Mouse (Mus musculus) urinary bladder, adult 18-20 months (tissue): ENCODE results near the gene Cacna1a.
"Not testable (repeated sequence)": the region's sequence is repeated elsewhere in the genome, so short reads cannot be mapped to it uniquely, and the experiment has no call there.

Source experiments
- DNase-seq, 2 experiments: peaks; one replicate each; pipeline ENCODE4 v3.0.0; 2022; ENCODE audit warnings: low spot score in 2 of 2, mixed read lengths in 2 of 2

The Cacna1a gene

DNA sequence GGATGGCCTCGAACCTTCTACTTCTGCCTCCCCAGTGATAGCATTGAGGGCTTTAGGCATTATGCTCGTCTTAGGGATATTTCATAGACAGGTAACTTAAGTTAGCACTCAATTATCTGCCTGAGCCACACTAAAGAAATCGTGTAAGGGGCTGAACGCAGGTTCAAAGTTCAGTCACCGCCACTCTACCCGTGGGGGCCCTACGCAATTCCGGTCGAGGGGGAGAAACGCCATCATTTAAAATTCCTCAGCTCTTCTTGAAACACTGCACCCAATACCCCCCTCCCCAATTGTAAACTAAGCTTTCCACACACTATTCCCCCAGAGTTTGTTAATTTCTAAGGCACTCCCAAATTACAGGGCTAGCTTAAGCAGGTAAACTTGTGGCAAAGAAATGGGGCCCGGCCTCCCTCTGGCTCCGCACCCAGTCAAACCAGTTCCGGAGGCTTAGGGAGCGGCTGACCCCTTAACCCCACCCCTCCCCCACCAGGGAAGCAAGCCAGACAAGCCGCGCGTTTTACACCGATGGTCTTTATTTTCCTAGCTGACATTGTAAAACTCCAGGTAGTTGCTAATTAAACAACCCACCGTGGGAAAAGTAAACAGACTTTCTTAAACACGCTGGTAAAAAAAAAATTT is 272.7 kb downstream of the Cacna1a start:
- peak; percentile 77 to 78 for DNase-seq

DNA sequence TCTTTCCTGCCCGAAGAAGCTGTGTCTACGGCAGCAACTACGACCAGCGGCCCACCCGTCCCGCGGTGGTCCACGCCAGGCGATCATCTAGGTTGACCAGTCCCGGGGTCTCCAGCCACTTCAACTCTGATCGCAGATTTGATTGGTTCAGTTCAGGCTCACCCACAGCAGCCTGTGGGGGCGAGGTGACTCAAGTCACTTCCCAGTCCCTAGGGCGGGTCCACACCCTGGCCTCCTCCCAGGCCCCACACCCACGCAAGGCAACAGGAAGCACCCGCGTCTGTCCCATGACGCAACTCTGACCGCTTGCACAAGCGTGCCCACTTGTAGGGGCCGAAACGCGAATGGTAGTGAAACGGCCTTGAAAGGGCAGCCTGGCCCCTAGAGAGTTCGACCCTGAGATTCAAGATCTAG is 273.2 kb downstream of the Cacna1a start:
- DNase-seq: peak; percentile 89 to 96

DNA sequence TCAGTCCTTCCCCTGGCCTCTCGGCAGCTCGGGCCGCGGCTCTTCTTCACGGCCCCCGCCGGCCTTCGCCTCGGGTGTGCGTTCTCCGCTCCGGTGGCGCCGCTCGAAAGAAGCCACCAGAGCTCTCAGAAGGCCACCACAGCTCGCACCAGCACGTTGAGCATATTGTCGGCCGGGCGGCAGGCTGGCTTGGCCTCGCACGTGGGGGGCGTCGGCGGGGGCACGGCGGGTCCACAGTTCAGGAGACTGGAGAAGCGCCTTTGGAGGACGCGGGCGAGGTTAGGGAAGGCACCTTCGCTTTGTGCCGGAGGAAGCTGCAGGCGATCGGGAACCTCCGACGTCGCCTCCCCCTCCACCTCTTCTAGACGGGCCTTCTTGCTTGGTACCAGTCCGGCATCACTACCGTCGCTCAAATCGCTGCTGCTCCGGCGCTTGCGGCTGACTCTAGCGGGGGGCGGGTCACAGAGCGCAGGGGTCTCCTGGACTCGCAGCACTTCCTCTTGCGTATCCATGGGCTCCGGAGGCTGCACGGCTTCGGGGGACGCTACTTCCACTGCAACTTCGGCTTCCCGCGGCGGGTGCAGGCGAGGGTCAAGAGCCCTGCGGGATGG is 273.8 kb downstream of the Cacna1a start:
- DNase-seq: peak in 1 of 2 experiments; percentile 29

DNA sequence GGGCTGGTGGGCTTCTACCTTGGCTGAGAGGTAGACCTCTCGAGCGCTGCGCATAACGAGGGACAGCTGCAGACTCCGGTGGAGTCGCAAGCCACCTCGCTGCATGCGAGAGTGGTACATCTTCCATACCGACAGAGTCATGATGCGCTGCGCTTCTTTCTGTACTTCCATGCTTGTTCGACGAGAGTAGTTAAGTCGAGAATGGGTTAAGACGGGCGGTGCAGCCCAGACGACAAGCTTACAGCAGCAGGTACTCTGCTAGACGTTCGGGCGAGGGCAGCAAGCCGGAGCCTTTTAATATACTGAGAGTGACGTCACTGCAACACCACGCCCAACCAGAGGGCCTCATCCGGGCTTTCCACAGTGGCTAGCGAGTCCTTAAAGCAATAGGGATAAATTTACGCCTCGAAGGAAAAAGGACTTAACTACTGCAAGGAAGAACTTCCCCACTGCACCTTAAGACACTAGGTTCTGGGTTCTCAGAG is 274.4 kb downstream of the Cacna1a start, which contains the start of gene Ier2:
Gene Ier2 (minus strand): TSS at position 272 of the 485 bp plus-strand sequence.
- DNase-seq: peak; percentile 93 to 95

DNA sequence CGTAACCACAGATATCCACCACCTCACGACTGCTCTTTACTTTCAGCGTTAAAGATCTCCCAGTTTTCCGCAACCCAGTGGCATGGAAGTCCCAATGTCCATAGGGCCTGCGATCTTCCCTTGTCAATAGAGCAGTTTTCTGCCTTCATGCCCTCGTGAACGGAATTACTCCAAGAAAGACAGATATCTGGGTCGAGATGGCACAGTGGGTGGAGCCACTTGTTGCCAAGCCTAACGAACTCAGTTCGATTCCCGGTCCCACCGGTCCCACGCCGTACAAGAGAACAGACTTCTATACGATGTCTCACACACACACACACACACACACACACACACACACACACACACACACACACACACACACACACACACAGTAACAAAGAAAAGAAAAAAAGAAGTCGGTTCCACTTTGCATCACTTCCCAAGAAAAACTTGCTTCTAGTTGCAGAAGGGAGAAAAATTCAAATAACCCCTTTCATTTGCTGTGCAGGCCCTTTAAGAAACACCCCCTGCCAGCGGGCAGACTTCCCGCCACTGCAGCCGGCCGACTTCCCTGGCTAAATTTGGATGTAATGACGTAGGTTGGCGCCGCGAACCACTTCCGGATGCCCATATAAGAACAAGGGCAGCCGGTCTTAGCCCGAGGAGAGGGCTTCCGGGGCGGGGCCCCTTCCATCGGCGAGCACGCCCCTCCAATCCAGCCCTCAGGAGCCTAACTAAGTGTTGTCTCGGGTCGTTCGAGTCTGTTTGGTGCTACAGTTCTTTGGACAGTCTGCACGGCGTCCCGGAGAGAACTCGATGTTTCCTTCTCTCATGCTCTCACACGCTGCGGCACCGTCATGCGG is 275.5 kb downstream of the Cacna1a start:
- DNase-seq: peak; percentile 84 to 97

DNA sequence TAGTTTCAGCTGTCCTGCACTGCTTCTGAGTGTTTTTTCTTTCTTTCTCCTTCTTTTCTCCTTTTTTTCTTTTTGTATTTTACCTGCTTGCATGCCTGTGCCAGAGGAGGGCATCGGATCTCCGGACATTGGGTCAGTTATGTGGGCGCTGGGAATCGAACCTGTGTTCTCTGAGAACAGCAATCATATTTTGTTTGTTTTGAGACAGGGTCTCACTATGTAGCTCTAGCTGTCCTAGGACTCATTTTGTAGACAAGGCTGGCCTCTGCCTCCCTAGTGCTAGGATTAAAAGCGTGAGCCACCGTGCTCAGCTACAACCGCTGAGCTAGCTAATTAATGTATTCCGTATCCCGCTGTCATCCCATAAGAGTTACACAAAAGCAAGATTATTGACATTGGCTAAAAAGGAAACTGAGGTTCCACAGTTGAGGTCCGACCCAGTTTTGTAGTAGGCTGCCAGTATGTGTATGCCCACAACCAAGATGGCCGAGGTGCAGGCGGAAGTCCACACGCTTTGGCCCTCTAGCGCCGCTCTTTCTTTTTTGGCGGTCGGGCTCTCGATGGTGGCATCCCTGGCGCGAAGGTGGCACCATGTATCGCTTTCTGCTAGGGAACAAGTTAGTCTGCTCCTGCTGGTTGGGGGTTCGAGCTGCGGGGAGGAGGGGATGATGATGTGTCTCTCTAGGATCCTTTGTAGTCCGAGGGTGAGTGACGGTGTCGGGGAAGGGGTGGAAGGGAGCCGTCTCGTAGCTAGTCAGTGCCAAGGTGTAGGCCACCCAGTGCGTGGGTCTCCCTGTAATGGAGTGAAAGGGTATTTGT is 276.5 kb downstream of the Cacna1a start:
- DNase-seq: peak; percentile 68 to 73

DNA sequence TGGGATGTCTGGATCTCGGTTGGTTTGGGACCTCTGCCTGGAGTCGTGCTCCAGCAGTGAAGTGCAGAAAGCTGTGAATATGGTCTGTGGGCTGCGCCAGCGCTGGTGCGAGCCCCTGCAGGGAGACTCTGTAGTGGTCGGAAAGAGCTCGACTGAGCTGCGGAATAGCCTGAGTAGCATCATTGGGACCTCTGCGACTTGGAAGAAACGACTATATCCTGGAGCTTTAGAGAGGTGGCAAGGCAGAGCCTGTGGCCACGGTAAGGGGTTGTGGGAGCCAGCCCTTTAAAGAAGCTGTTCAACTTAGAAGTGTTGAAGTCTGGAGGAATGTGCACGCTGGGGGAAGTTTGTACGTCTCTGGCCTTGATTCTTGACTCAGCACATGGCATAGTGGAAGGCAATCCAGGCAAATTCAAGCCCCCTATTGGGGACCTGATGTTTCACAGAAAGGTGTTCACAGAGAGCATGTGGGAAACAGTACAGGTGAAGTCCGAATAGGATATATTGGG is 277.2 kb downstream of the Cacna1a start:
- DNase-seq: no peak

DNA sequence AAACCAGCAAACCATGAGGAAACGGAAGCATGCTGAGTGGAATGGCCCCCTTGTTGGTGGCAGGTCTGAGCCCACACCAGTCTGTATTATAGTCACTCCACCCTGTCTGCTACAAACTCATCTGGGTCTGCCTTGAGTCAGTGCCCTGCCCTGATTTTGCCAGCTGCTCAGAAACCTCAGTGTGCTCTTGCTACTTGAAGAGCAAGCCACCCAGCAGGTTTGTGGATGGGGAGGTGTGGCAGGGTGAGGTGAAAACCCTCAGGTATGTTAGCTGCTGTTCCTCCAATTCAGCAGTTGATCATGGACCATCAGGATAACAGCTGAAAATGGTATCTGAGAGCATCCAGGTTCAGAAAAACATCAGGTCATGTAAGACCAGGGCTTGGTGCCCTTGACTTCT is 279.8 kb downstream of the Cacna1a start:
- DNase-seq: no peak

DNA sequence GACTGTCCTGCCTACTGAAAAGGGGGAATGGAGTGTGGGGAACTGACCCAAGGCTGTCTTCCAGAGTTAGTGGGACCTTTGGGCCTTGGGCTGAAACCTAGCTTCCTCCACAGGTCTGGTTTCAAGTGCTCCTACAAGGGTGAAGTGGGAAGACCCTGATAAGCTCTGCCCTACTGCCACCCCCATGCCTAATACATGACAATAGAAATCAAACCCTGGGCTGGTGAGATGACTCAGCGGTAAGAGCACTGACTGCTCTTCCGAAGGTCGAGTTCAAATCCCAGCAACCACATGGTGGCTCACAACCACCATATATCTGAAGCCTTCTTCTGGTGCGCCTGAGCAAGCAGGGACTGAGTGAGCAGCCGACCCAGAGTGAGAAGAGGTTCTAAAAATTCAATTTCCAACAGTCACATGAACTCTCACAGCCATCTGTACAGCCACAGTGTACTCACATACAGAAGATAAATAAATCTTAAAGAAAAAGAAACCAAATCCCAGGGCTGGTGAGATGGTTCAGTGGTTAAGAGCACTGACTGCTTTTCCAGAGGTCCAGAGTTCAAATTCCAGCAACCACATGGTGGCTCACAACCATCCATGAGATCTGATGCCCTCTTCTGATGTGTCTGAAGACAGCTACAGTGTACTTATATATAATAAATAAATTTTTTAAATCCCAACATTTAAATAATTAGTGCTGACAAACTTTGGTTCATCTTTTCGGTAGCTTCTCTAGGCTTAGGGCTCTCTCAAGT is 280.7 kb downstream of the Cacna1a start:
- no peak for DNase-seq

DNA sequence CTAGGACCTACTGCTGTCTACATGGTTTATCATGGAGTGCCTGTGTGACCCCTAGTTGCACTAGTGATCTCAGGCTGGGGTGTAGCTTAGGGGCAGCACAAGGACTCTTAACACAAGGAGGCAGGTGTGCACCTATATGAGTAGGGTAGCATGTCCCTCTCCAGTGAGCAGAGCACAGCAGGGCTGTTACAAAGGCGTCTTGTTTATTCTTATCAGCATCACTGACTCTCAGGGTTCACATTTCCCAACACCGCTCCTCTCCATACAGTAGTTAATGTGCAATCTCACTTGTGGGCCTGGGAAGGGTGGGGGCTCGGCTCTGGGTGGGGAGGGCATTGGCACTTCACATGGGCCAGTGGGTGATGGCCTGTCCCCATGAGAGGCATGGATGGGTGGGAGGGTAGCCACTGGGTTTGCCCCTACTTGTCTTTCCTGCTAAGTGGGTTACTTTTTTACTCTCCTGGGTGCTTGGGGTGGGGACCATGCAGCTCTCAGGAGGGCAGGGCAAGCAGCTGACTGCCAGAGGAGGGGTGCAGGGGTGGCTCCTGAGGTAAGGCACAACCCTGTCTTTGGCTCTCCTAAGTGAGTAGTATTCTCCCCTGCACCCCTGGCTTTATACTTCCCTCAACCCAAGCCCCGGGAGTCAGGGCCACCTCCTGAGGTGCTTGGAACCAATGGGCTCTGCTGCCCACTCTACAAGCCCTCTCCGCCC is 282.2 kb downstream of the Cacna1a start:
- not testable (repeated sequence) for DNase-seq

DNA sequence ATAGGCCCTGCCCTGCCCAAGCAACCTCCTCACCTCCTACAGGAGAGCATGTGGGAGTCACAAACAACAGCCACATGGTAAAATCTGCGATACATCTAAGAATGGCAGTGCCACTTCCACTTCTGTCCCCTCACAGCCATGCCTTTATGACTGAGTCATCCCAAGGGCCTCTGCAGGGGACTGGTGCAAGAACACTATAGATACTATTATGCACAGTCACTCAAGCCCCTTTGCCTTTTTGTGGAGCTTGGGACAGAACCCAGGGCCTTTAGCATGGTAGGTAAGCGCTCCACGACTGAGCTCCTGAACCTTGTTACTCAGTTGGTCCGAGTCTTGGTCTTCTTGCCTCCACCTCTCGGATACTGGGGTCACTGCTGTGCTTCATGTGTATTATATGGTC is 289.1 kb downstream of the Cacna1a start:
- DNase-seq: no peak

DNA sequence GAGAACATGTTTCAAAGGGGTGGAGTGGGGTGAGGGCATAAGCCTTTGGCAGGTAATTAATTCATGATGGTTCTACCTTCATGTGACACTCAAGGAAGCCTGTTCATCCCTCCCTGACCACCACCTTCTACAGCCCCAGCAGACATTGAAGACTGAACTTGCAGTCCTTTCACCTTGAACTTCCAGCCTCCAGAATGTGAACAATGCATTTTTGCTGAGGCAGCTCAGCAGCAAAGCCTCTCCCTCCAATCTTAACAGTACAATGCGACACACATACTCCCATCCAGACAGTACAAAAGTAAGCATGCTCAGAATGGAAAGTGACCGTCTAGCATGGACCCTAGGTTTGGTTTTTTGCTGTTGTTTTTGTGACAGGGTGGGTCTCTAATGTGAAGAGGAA is 293.2 kb downstream of the Cacna1a start:
- DNase-seq: no peak

DNA sequence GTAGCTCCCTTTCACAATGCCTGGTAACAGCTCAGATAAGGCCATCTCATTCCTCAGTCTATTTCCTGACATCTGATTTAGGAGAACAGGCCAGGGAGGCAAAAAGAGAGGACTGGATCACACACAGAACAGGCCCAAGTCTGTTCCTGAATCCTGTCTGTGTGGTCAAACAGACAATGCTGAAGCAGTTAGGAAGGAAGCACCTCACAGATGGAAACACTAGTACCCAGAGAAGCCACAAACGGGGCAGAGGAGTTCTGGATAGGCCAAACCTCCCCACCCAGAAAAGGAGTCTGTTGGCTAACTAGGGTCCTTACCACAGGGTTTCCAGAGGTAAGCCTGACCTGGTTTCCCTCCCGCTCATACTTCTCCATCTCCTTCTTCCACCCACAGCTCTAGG is 294.0 kb downstream of the Cacna1a start:
- DNase-seq: no peak

DNA sequence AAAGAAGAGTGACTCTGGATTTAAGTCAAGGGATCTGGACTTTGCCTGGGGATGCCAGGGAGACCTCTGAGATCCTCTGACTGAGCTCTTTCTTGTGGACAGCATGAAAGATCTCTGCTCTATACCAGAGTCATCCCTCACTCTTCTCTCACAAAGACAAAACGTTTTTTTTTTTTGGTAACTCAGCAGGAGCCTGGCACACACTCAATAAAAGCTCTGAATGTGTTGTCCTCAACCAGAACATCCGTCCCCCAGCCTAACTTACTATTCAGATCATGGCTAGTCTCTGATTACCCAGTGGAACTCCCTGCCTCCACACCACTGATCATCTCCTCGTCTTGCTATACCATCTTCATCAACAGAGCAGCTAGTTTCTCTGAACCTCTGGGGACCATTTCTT is 296.3 kb downstream of the Cacna1a start:
- no peak for DNase-seq

DNA sequence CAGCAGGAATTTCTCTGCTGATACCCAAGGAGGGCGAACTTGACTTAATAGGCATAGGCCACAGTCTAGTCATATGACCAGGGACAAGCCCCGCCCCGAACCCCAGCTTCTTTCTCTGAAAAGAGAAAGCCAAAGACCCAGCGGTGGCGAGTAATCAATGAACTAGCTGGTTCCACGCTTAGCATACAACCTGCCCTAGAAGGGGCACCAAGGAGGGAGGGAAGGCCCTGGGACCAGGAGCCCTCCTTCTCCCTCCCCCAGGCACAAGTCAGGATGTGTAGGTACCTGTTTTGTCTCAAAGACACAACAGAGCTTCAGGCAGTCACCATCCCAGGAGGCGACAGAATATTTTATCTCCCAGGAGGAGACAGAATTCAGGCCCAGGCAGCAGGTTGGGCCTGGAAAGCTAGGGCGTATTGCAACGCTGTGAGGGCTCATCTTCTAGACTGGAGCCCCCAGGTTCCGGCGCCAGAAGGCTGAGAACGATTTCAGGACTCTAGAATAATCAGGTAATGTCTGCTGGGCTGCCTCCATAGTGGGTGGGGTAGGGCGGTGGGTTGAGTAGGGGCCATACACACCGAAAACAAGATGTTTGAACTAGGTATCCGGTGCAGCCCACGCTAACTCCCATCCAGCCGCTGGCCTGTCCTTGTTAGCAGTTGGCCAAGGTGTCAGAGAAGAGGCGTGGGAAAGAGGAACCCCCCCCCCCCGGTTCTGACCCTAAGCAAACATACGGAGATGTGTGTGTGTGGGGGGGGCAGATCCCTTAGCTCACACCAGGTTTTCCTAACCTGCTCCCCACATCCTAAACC is 298.2 kb downstream of the Cacna1a start, which contains the start of gene Trmt1:
Gene Trmt1 (plus strand): TSS at position 117 of the 812 bp plus-strand sequence.
- DNase-seq: no peak

DNA sequence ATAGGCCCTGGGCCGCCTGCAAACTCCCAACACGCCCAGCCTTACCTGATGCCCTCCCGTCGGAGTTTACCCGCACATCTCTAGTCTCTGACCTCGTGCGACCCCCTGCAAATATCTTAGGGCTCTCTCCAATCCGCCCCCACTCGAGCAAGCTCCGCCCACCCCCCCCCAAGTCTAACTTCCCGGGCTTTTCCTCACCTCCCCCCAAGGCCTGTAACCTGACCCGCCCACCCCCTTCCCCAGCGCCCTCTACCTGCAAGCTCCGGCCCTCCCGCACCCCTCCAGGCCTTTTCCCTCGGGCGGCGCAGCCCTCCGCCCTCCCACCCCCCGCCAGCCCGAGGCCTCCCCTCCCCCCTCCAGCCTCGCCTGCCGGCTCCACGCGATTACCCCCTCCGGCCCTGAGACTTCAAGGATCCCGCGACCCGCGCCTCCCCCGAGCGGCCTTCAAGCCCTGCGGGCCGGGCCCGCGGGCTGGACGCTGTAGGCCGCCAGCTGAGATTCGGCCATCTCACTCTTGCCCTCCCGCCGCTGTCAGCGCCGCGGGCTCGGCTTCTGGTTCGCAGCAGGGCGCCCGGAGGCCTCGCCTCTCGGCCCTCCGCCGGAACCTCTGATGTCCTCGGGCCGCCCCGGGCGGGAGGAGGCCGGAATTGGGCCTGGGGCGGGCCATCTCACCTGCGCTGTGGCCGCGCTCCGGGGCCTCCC is 298.9 kb downstream of the Cacna1a start:
- peak in 1 of 2 experiments; percentile 37 for DNase-seq

DNA sequence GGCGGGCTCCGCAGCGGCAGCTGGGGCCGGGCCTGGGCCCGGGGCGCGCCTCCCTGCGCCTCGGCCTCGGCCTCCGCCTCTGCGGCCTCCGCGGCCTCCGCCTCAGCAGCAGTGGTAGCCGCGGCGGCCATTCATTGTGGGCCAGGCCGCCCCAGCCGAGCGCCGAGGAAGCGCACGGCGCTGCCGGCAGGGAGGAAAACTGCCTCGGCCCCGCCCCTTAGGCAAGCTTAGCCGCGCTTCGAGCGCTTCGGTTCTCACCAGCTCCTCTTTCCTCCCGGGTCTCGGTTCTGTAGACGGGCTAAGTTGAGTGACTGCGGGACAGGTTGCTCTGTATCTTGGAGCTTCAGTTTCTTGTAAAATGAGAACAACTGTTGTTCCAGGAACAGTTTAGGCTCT is 299.5 kb downstream of the Cacna1a start, which contains the start of gene Nacc1:
Gene Nacc1 (minus strand): TSS at position 158 of the 396 bp plus-strand sequence.
- DNase-seq: peak; percentile 79 to 82
